ENCODE assay signal across 8 mouse cellular contexts in the genomic region with DNA sequence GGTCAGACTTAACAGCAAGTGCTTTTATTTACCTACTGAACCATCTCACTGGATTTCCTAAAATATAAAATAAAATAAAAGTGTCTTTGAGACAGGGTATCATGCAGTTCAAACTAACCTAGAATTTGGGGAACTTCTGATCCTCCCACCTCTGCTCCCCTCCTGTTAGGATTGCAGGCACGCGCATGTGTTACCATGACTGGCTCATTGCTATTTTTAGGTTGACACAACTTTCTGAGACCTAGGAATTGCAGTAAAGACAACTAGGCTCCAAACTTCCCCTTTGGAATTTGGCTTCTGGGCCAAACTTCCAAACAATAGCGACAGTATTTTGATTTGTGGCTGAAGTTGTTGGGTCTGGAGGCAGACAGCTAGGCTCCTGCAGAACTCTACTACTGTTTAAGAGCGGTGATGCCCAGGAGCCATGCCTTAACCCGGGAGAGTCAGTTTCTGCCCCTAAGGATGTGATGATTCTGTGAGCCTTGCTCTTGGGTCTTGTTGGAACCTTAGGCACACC. TPM values are rescaled to one million over a fixed set of nuclear protein-coding genes. Genes with fewer than 3 reads are reported as not detected.
DNase-seq lines count a peak whose midpoint lies in the region; ATAC-seq and TF ChIP-seq lines count a peak whose summit lies in the region.

No protein-coding gene starts in this region.

- WGBS in limb, embryonic 14.5 days = 23% methylated on average over 5 of the region's 5 CpGs
- 12% methylated on average over 5 of the region's 5 CpGs for WGBS in stomach, embryonic 16.5 days

- peak overlapping the region; percentile 99 for H3K4me3 ChIP-seq in testis, adult 2 months (ENCODE audit: control insufficient read depth, low read depth, low read length)
- H3K4me3 ChIP-seq in limb, embryonic 14.5 days (replicated peaks; ENCODE audit: low read length) = peak overlapping the region; percentile 93
- H3K4me3 ChIP-seq in stomach, embryonic 16.5 days (replicated peaks; ENCODE audit: low read length) = peak overlapping the region; percentile 80

- H3K4me1 ChIP-seq in testis, adult 2 months (ENCODE audit: control insufficient read depth, insufficient read depth, low read length) = peaks cover 17% of the 10 kb centered on the region
- peaks cover 27% of the 10 kb centered on the region for H3K4me1 ChIP-seq in limb, embryonic 14.5 days (ENCODE audit: control insufficient read depth, insufficient read depth, low read length)
- peaks cover 39% of the 10 kb centered on the region for H3K4me1 ChIP-seq in stomach, embryonic 16.5 days (ENCODE audit: control insufficient read depth, insufficient read depth, low read length)

- H3K9me3 ChIP-seq in limb, embryonic 14.5 days (ENCODE audit: control insufficient read depth, low read length) = no peaks in the 10 kb centered on the region
- no peaks in the 10 kb centered on the region for H3K9me3 ChIP-seq in stomach, embryonic 16.5 days (replicated peaks; ENCODE audit: control insufficient read depth, low read length)

- peak overlapping the region; percentile 67 for H3K4me2 ChIP-seq in limb, embryonic 14.5 days (replicated peaks; ENCODE audit: low read depth, low read length, severe bottlenecking)
- peak overlapping the region; percentile 65 for H3K4me2 ChIP-seq in stomach, embryonic 16.5 days (ENCODE audit: low read depth, low read length)

- ATAC-seq in cerebellum, adult (ENCODE audit: insufficient number of reproducible peaks, low FRiP score, low TSS enrichment) = peak; percentile 10; the same call in 1 of the 2 replicates
- no peak for ATAC-seq in limb, embryonic 14.5 days (ENCODE audit: low FRiP score, low read depth)
- peak; percentile 12; the same call in 1 of the 2 replicates for ATAC-seq in stomach, embryonic 16.5 days (ENCODE audit: insufficient read depth, low FRiP score)

- H3K9ac ChIP-seq in limb, embryonic 14.5 days (ENCODE audit: low read depth, low read length, severe bottlenecking) = peak overlapping the region; percentile 93
- H3K9ac ChIP-seq in stomach, embryonic 16.5 days (ENCODE audit: low read length) = peak overlapping the region; percentile 64

- no peaks in the 10 kb centered on the region for H3K27me3 ChIP-seq in testis, adult 2 months (ENCODE audit: control insufficient read depth, insufficient read depth, low read length)
- H3K27me3 ChIP-seq in limb, embryonic 14.5 days (ENCODE audit: control insufficient read depth, insufficient read depth, low read length) = no peaks in the 10 kb centered on the region
- no peaks in the 10 kb centered on the region for H3K27me3 ChIP-seq in stomach, embryonic 16.5 days (ENCODE audit: control insufficient read depth, insufficient read depth, low read length)

- H3K27ac ChIP-seq in testis, adult 2 months (ENCODE audit: control insufficient read depth, insufficient read depth, low read depth, low read length) = peak overlapping the region; percentile 61; the same call in 1 of the 2 replicates
- H3K27ac ChIP-seq in limb, embryonic 14.5 days (replicated peaks; ENCODE audit: low read depth, low read length) = peak overlapping the region; percentile 79
- peak overlapping the region; percentile 93 for H3K27ac ChIP-seq in stomach, embryonic 16.5 days (ENCODE audit: low read length)

- TF ChIP-seq CTCF in testis, adult 2 months (IDR thresholded peaks at IDR 0.05; ENCODE audit: control insufficient read depth, insufficient read depth, insufficient replicate concordance, low read depth, low read length) = no peak

- TF ChIP-seq POLR2A in testis, adult 2 months (IDR thresholded peaks at IDR 0.05; ENCODE audit: control insufficient read depth, low read depth, low read length) = no peak
- no peak for TF ChIP-seq POLR2A in limb, embryonic 14.5 days (IDR thresholded peaks at IDR 0.05; ENCODE audit: borderline replicate concordance, extremely low read depth, insufficient read depth, insufficient read length)

- DNase-seq in cerebellum, adult 9-10 months = no peak
- no peak for DNase-seq in testis, postnatal 14 days (ENCODE audit: low spot score)
- no peak for DNase-seq in limb, embryonic 14.5 days (ENCODE audit: low spot score)
- DNase-seq in thymus, postnatal 10 days (ENCODE audit: low spot score in 2 of 2) = no peak
- DNase-seq in layer of hippocampus, adult 8-10 months (ENCODE audit: low spot score in 2 of 2) = no peak

- no peaks in the 10 kb centered on the region for H3K36me3 ChIP-seq in testis, adult 2 months (ENCODE audit: control insufficient read depth, insufficient read depth, low read length)
- no peaks in the 10 kb centered on the region for H3K36me3 ChIP-seq in limb, embryonic 14.5 days (ENCODE audit: control insufficient read depth, insufficient read depth, low read length)
- H3K36me3 ChIP-seq in stomach, embryonic 16.5 days (ENCODE audit: control insufficient read depth, insufficient read depth, low read length) = no peaks in the 10 kb centered on the region

RNA-seq across cellular contexts. Expression of a gene that starts 0.8 kb away (rescaled TPM):
- 17.4 and 18.8 TPM in 2 replicates for polyA plus RNA-seq in testis, adult 2 months (2012; rRNA removed)
- 28.3 and 37.8 TPM in 2 replicates for polyA plus RNA-seq in limb, embryonic 14.5 days (2012; rRNA removed)
- 16.5 and 19.7 TPM in 2 replicates for polyA plus RNA-seq in limb, embryonic 14.5 days (2014; fragmentation: Nextera tagmentation; extraction: Ambion mirVana)
- 17.3 and 17.4 TPM in 2 replicates for polyA plus RNA-seq in stomach, embryonic 16.5 days (2015; fragmentation: Nextera tagmentation; extraction: Ambion mirVana)
- total RNA-seq in layer of hippocampus, adult 8-10 months (2022) = 10 to 100 TPM; 17.7 to 23.0 (median 21.0) TPM

RNA-seq across cellular contexts. Expression of a gene that starts 50.2 kb away (rescaled TPM):
- polyA plus RNA-seq in testis, adult 2 months (2012; rRNA removed) = 0.73 and 0.88 TPM in 2 replicates
- 28.3 and 31.4 TPM in 2 replicates for polyA plus RNA-seq in limb, embryonic 14.5 days (2012; rRNA removed)
- polyA plus RNA-seq in limb, embryonic 14.5 days (2014; fragmentation: Nextera tagmentation; extraction: Ambion mirVana) = 20.1 and 25.4 TPM in 2 replicates
- 18.7 and 20.4 TPM in 2 replicates for polyA plus RNA-seq in stomach, embryonic 16.5 days (2015; fragmentation: Nextera tagmentation; extraction: Ambion mirVana)
- total RNA-seq in layer of hippocampus, adult 8-10 months (2022) = 10 to 100 TPM; 58.5 to 66.1 (median 62.9) TPM

Comparison
In these comparisons a context has a peak if more than half of its experiments do, and no peak if none do; other contexts are left out.
1. RNA of a gene that starts 50.2 kb away (polyA plus RNA-seq): 20.1 to 31.4 TPM in limb, embryonic 14.5 days and 18.7 to 20.4 TPM in stomach, embryonic 16.5 days; 0.73 to 0.88 TPM in testis, adult 2 months; every median in the first group is over 10 times any median in the second.
2. Peak in every context shown above with its lines, with median percentiles within 50 percentile points of each other: H3K27ac ChIP-seq and H3K4me3 ChIP-seq.